Mouse (Mus musculus) retina, postnatal 1 day (tissue): ENCODE measurements around the gene Grin2b.

Experiments
- DNase-seq: peaks from one replicate; pipeline ENCODE4 v3.0.0-alpha.2; 2012

The Grin2b gene

GRCm38 (mm10) chr6:135994691-135995090 is 178.6 kb downstream of the Grin2b start:
- DNase-seq = peak; percentile 52

GRCm38 (mm10) chr6:135993897-135994296 is 179.4 kb downstream of the Grin2b start:
- peak; percentile 42 for DNase-seq

GRCm38 (mm10) chr6:135993378-135993777 is 179.9 kb downstream of the Grin2b start:
- no peak for DNase-seq

GRCm38 (mm10) chr6:135976106-135976505 is 197.2 kb downstream of the Grin2b start:
- no peak for DNase-seq

GRCm38 (mm10) chr6:135972481-135972880 is 200.8 kb downstream of the Grin2b start:
- DNase-seq = no peak

GRCm38 (mm10) chr6:135971481-135971880 is 201.8 kb downstream of the Grin2b start:
- DNase-seq = no peak

- DNase-seq = no peak
These were observed 202.5 kb downstream of the Grin2b start for GRCm38 (mm10) chr6:135970716-135971318.

- no peak for DNase-seq
These were observed 211.5 kb downstream of the Grin2b start for GRCm38 (mm10) chr6:135961766-135962165.

GRCm38 (mm10) chr6:135959629-135960028 is 213.7 kb downstream of the Grin2b start:
- DNase-seq = no peak

GRCm38 (mm10) chr6:135951666-135952065 is 221.6 kb downstream of the Grin2b start:
- no peak for DNase-seq

- DNase-seq = no peak
These were observed 227.8 kb downstream of the Grin2b start for GRCm38 (mm10) chr6:135945511-135945910.

- no peak for DNase-seq
These were observed 229.0 kb downstream of the Grin2b start for GRCm38 (mm10) chr6:135944358-135944757.

GRCm38 (mm10) chr6:135943121-135943617 is 230.1 kb downstream of the Grin2b start:
- DNase-seq = no peak

GRCm38 (mm10) chr6:135932924-135933323 is 240.4 kb downstream of the Grin2b start:
- no peak for DNase-seq

- peak; percentile 46 for DNase-seq
These were observed 240.9 kb downstream of the Grin2b start for GRCm38 (mm10) chr6:135932400-135932920.

GRCm38 (mm10) chr6:135917676-135918075 is 255.6 kb downstream of the Grin2b start:
- no peak for DNase-seq

GRCm38 (mm10) chr6:135914608-135915007 is 258.7 kb downstream of the Grin2b start:
- no peak for DNase-seq

GRCm38 (mm10) chr6:135912114-135912513 is 261.2 kb downstream of the Grin2b start:
- DNase-seq = no peak

GRCm38 (mm10) chr6:135911131-135911530 is 262.2 kb downstream of the Grin2b start:
- DNase-seq = no peak

- DNase-seq = peak; percentile 86
These were observed 265.6 kb downstream of the Grin2b start for GRCm38 (mm10) chr6:135907540-135908320.

- DNase-seq = no peak
These were observed 266.2 kb downstream of the Grin2b start for GRCm38 (mm10) chr6:135907137-135907536.

GRCm38 (mm10) chr6:135904391-135904790 is 268.9 kb downstream of the Grin2b start:
- no peak for DNase-seq

GRCm38 (mm10) chr6:135900410-135900809 is 272.9 kb downstream of the Grin2b start:
- DNase-seq = no peak

GRCm38 (mm10) chr6:135899225-135899624 is 274.1 kb downstream of the Grin2b start:
- no peak for DNase-seq
